Comparison of ENCODE assay signal across 27 mouse cellular contexts in the genomic region with DNA sequence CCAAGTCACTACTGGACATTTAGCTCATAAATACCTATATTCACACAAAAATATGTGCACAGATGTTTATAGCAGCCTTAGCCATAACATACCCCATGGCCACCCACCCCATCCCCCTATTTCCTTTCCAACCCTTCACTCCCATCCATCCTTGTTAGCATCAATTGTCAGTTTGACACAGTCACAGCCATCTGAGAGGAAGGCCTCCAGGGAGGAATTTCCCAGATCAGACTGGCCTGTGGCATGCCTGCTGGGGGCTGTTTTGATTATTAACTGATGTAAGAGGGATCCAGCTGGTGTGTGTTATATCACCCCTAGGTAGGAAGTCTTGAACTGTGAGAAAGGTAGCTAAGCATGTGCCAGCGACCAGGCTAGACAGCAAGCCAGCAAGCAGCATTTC. TPM values are rescaled to one million over a fixed set of nuclear protein-coding genes. Genes with fewer than 3 reads are reported as not detected.
DNase-seq lines count a peak whose midpoint lies in the region; ATAC-seq lines count a peak whose summit lies in the region.
"Had no signal": no experiment of that assay in that cellular context is flagged by ENCODE, and none has a peak within 500 bp of the region (broad histone marks: within the 10 kb centered on the region; RNA-seq: fewer than 3 reads in every experiment).

No protein-coding gene starts in this region.

- no peaks in the 10 kb centered on the region for H3K4me1 ChIP-seq in hindbrain, embryonic 11.5 days (replicated peaks; ENCODE audit: control insufficient read depth, insufficient read depth, low read length)
- H3K4me1 ChIP-seq in hindbrain, embryonic 14.5 days (replicated peaks; ENCODE audit: control insufficient read depth, insufficient read depth, low read length), result no peaks in the 10 kb centered on the region
- H3K4me1 ChIP-seq: limb, embryonic 15.5 days; midbrain, embryonic 12.5 days had no signal

- peak; percentile 39 for DNase-seq in cerebellum, adult 9-10 months
- no peak for DNase-seq in cerebellum, adult 11-12 months
- DNase-seq in hindbrain, embryonic 11.5 days (ENCODE audit: low spot score), result peak; percentile 26
- DNase-seq in hindbrain, embryonic 14.5 days (ENCODE audit: low spot score), result no peak
- DNase-seq in retina, postnatal 1 day, result peak; percentile 26
- no peak for DNase-seq in retina, embryonic 14.5 days (ENCODE audit: low spot score)
- no peak for DNase-seq in testis, postnatal 14 days (ENCODE audit: low spot score)
- DNase-seq: adrenal gland, adult 8-10 months; cerebellum, postnatal 36 days; gastrocnemius, postnatal 14 days; heart, postnatal 36 days; kidney, adult 9 months; kidney, postnatal 10 days; layer of hippocampus, postnatal 36 days; left cerebral cortex, postnatal 4 days; lung, adult 2 months; lung, postnatal 10 days; thymus, postnatal 4 days had no signal

- WGBS in hindbrain, embryonic 11.5 days, result 44% methylated on average over 1 of the region's 1 CpGs
- 69% methylated on average over 1 of the region's 1 CpGs for WGBS in hindbrain, embryonic 14.5 days

- H3K4me2 ChIP-seq in hindbrain, embryonic 11.5 days (replicated peaks; ENCODE audit: low read depth, low read length), result no peak overlapping the region
- no peak overlapping the region for H3K4me2 ChIP-seq in hindbrain, embryonic 14.5 days (replicated peaks)
- H3K4me2 ChIP-seq: embryonic facial prominence, embryonic 12.5 days; heart, embryonic 11.5 days; limb, embryonic 15.5 days; midbrain, embryonic 12.5 days had no signal

- H3K9ac ChIP-seq in hindbrain, embryonic 11.5 days (ENCODE audit: low read depth, low read length), result no peak overlapping the region
- H3K9ac ChIP-seq in hindbrain, embryonic 14.5 days, result no peak overlapping the region
- H3K9ac ChIP-seq: embryonic facial prominence, embryonic 12.5 days; limb, embryonic 15.5 days; liver, embryonic 14.5 days; midbrain, embryonic 12.5 days had no signal

- no peak overlapping the region for H3K27ac ChIP-seq in hindbrain, embryonic 11.5 days (ENCODE audit: low read depth, low read length)
- no peak overlapping the region for H3K27ac ChIP-seq in hindbrain, embryonic 14.5 days
- H3K27ac ChIP-seq: embryonic facial prominence, embryonic 12.5 days; limb, embryonic 15.5 days; liver, embryonic 14.5 days; macrophage; midbrain, embryonic 12.5 days had no signal

- no peaks in the 10 kb centered on the region for H3K9me3 ChIP-seq in hindbrain, embryonic 11.5 days (ENCODE audit: control insufficient read depth, low read length)
- no peaks in the 10 kb centered on the region for H3K9me3 ChIP-seq in hindbrain, embryonic 14.5 days (ENCODE audit: control insufficient read depth, low read length)
- H3K9me3 ChIP-seq: embryonic facial prominence, embryonic 12.5 days; limb, embryonic 15.5 days; midbrain, embryonic 12.5 days had no signal

- H3K36me3 ChIP-seq in hindbrain, embryonic 11.5 days (ENCODE audit: control insufficient read depth, insufficient read depth, low read length), result no peaks in the 10 kb centered on the region
- H3K36me3 ChIP-seq in hindbrain, embryonic 14.5 days (replicated peaks; ENCODE audit: control insufficient read depth, insufficient read depth), result no peaks in the 10 kb centered on the region
- H3K36me3 ChIP-seq: embryonic facial prominence, embryonic 12.5 days; G1E; limb, embryonic 15.5 days; midbrain, embryonic 12.5 days had no signal

- no peak overlapping the region for H3K4me3 ChIP-seq in hindbrain, embryonic 11.5 days (ENCODE audit: low read depth, low read length)
- no peak overlapping the region for H3K4me3 ChIP-seq in hindbrain, embryonic 14.5 days (replicated peaks; ENCODE audit: low read length)
- H3K4me3 ChIP-seq: embryonic facial prominence, embryonic 12.5 days; limb, embryonic 15.5 days; midbrain, embryonic 12.5 days had no signal

- ATAC-seq in hindbrain, embryonic 11.5 days (ENCODE audit: low FRiP score), result peak; percentile 54; the same call in 1 of the 2 replicates
- no peak for ATAC-seq in hindbrain, embryonic 14.5 days (ENCODE audit: low FRiP score)
- ATAC-seq: forebrain, embryonic 14.5 days; intestine, postnatal 0 days had no signal

- H3K27me3 ChIP-seq in hindbrain, embryonic 11.5 days (ENCODE audit: control insufficient read depth, insufficient read depth, low read length), result no peaks in the 10 kb centered on the region
- no peaks in the 10 kb centered on the region for H3K27me3 ChIP-seq in hindbrain, embryonic 14.5 days (ENCODE audit: control insufficient read depth, insufficient read depth, low read length)
- H3K27me3 ChIP-seq: embryonic facial prominence, embryonic 12.5 days; limb, embryonic 15.5 days; midbrain, embryonic 12.5 days had no signal

RNA-seq across cellular contexts. Expression of a gene that starts 47.1 kb away (rescaled TPM):
- polyA plus RNA-seq in hindbrain, embryonic 11.5 days (2014; fragmentation: Nextera tagmentation; extraction: Ambion mirVana), result 2.2 and 4.4 TPM in 2 replicates
- 0.62 and 0.64 TPM in 2 replicates for polyA plus RNA-seq in hindbrain, embryonic 14.5 days (2014; fragmentation: Nextera tagmentation; extraction: Ambion mirVana)
- polyA plus RNA-seq: G1E, macrophage had no signal

Comparison
In these comparisons a context has a peak if more than half of its experiments do, and no peak if none do; other contexts are left out.
1. DNase-seq: peak in cerebellum, adult 9-10 months (single experiment), hindbrain, embryonic 11.5 days (single experiment) and retina, postnatal 1 day (single experiment); none in cerebellum, adult 11-12 months (single experiment), hindbrain, embryonic 14.5 days (single experiment), retina, embryonic 14.5 days (single experiment) and testis, postnatal 14 days (single experiment).